Mouse (Mus musculus): ENCODE data around the gene Pcna.

DNA sequence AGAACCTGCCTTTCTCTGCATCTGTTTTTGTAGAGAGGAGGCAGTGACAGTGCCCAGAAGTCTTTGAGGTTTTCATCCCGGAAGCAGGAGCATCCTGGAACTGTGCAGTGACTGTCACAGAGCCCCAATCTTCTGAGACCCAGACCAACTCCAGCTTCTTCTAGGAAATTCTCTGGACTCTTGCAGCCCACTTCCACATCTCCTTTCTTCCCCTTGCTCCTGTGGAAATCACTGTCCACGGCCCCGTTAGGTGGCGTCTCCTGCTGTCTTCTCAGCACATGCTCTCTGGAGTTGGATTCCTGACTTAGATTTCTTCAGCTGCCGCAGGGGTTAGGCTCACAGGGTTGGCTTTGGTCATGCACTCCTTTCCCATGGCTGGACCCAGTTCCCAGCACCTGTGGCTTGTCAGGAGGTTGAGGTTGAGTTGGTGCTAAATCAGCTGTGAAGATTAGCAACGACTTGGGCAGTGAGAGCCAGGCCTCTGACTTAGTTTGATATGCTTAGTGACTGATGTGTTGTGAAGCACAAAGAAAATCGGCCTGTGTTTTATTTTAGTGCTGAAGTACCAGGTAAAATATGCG is 25.2 kb upstream of the Pcna start:
- TF ChIP-seq CTCF (IDR thresholded peaks at IDR 0.05; ENCODE audit: low read depth, low read length) (no peak), GATA1 (IDR thresholded peaks at IDR 0.05; ENCODE audit: borderline replicate concordance, low read length) (no peak), POLR2AphosphoS5 (IDR thresholded peaks at IDR 0.05; ENCODE audit: insufficient replicate concordance, low read depth, low read length) (no peak), TAL1 (conservative IDR thresholded peaks at IDR 0.05; ENCODE audit: low read depth, low read length) (no peak), GATA2 (IDR thresholded peaks at IDR 0.05; ENCODE audit: borderline replicate concordance, low read depth, low read length) (no peak)

Measured in G1E (cell line).